Mouse (Mus musculus): ENCODE results near the gene Ccdc33. TPM values are rescaled to one million over a fixed set of nuclear protein-coding genes. Genes with fewer than 3 reads are reported as not detected.

Gene Ccdc33
- total and polyA plus RNA-seq, 2 experiments from 2014 or later = 0.27 to 1.4 TPM

- 0 out of 2 replicates have a peak, but pooled peaks cover 3% of the 10 kb centered on the region for H3K27me3 ChIP-seq (ENCODE audit: insufficient read depth, low read length)
- no peak overlapping the region for H3K27ac ChIP-seq (ENCODE audit: low read depth, low read length)
- no peak overlapping the region for H3K9ac ChIP-seq (replicated peaks; ENCODE audit: low read length, poor library complexity, severe bottlenecking)
- 36% methylated on average over 1 of the region's 1 CpGs for WGBS
- no peaks in the 10 kb centered on the region for H3K36me3 ChIP-seq (ENCODE audit: insufficient read depth, low read length)
- no peaks in the 10 kb centered on the region for H3K9me3 ChIP-seq (ENCODE audit: low read length)
- H3K4me3 ChIP-seq (ENCODE audit: low read depth, low read length) = no peak overlapping the region
- peaks cover 20% of the 10 kb centered on the region; the same call in 1 of the 2 replicates for H3K4me1 ChIP-seq (ENCODE audit: insufficient read depth, low read length)
- H3K4me2 ChIP-seq (ENCODE audit: low read depth, low read length, poor library complexity, severe bottlenecking) = no peak overlapping the region
- DNase-seq (ENCODE audit: low spot score) (no peak), ATAC-seq (ENCODE audit: low FRiP score) (no peak)
- no peak for TF ChIP-seq CTCF (IDR thresholded peaks at IDR 0.05)
Measured at GRCm38 (mm10) chr9:58059920-58060319, 58.7 kb downstream of the Ccdc33 start.

- ATAC-seq (ENCODE audit: low FRiP score) (peak; percentile 18), DNase-seq (ENCODE audit: low spot score) (peak; percentile 40)
- no peak for TF ChIP-seq CTCF (IDR thresholded peaks at IDR 0.05)
- WGBS = 65% methylated on average over 5 of the region's 5 CpGs
- Histone ChIP-seq H3K9me3 (ENCODE audit: low read length) (no peaks in the 10 kb centered on the region), H3K27ac (ENCODE audit: low read depth, low read length) (no peak overlapping the region), H3K4me3 (ENCODE audit: low read depth, low read length) (no peak overlapping the region), H3K36me3 (ENCODE audit: insufficient read depth, low read length) (no peaks in the 10 kb centered on the region), H3K27me3 (ENCODE audit: insufficient read depth, low read length) (no peaks in the 10 kb centered on the region), H3K4me1 (ENCODE audit: insufficient read depth, low read length) (peaks cover 15% of the 10 kb centered on the region), H3K9ac (replicated peaks; ENCODE audit: low read length, poor library complexity, severe bottlenecking) (no peak overlapping the region), H3K4me2 (ENCODE audit: low read depth, low read length, poor library complexity, severe bottlenecking) (no peak overlapping the region)
Measured at GRCm38 (mm10) chr9:58055666-58056065, 63.0 kb downstream of the Ccdc33 start.

- Histone ChIP-seq H3K27ac (ENCODE audit: low read depth, low read length) (no peak overlapping the region), H3K9ac (replicated peaks; ENCODE audit: low read length, poor library complexity, severe bottlenecking) (no peak overlapping the region), H3K4me2 (ENCODE audit: low read depth, low read length, poor library complexity, severe bottlenecking) (no peak overlapping the region), H3K4me1 (ENCODE audit: insufficient read depth, low read length) (peaks cover 19% of the 10 kb centered on the region), H3K9me3 (ENCODE audit: low read length) (no peaks in the 10 kb centered on the region), H3K36me3 (ENCODE audit: insufficient read depth, low read length) (no peaks in the 10 kb centered on the region), H3K27me3 (ENCODE audit: insufficient read depth, low read length) (no peaks in the 10 kb centered on the region), H3K4me3 (ENCODE audit: low read depth, low read length) (no peak overlapping the region)
- TF ChIP-seq CTCF (IDR thresholded peaks at IDR 0.05) = no peak
- no peak for ATAC-seq (ENCODE audit: low FRiP score)
- 83% methylated on average over 1 of the region's 1 CpGs for WGBS
- no peak for DNase-seq (ENCODE audit: low spot score)
Measured at GRCm38 (mm10) chr9:58054032-58054431, 64.6 kb downstream of the Ccdc33 start.

GRCm38 (mm10) chr9:58053544-58053943, 65.1 kb downstream of the Ccdc33 start:
- H3K27ac ChIP-seq (ENCODE audit: low read depth, low read length) = peak overlapping the region; percentile 43; the same call in 1 of the 2 replicates
- H3K4me2 ChIP-seq (ENCODE audit: low read depth, low read length, poor library complexity, severe bottlenecking) = no peak overlapping the region
- H3K9ac ChIP-seq (replicated peaks; ENCODE audit: low read length, poor library complexity, severe bottlenecking) = no peak overlapping the region
- DNase-seq (ENCODE audit: low spot score) (no peak), ATAC-seq (ENCODE audit: low FRiP score) (no peak)
- H3K9me3 ChIP-seq (ENCODE audit: low read length) = no peaks in the 10 kb centered on the region
- 40% methylated on average over 3 of the region's 3 CpGs for WGBS
- H3K27me3 ChIP-seq (ENCODE audit: insufficient read depth, low read length) = no peaks in the 10 kb centered on the region
- no peak for TF ChIP-seq CTCF (IDR thresholded peaks at IDR 0.05)
- H3K4me3 ChIP-seq (ENCODE audit: low read depth, low read length) = no peak overlapping the region
- no peaks in the 10 kb centered on the region for H3K36me3 ChIP-seq (ENCODE audit: insufficient read depth, low read length)
- peaks cover 21% of the 10 kb centered on the region for H3K4me1 ChIP-seq (ENCODE audit: insufficient read depth, low read length)

GRCm38 (mm10) chr9:58053102-58053501, 65.5 kb downstream of the Ccdc33 start:
- Histone ChIP-seq H3K9ac (replicated peaks; ENCODE audit: low read length, poor library complexity, severe bottlenecking) (no peak overlapping the region), H3K27ac (ENCODE audit: low read depth, low read length) (no peak overlapping the region), H3K36me3 (ENCODE audit: insufficient read depth, low read length) (no peaks in the 10 kb centered on the region), H3K4me2 (ENCODE audit: low read depth, low read length, poor library complexity, severe bottlenecking) (no peak overlapping the region), H3K9me3 (ENCODE audit: low read length) (no peaks in the 10 kb centered on the region), H3K4me3 (ENCODE audit: low read depth, low read length) (no peak overlapping the region), H3K27me3 (ENCODE audit: insufficient read depth, low read length) (no peaks in the 10 kb centered on the region), H3K4me1 (ENCODE audit: insufficient read depth, low read length) (peaks cover 22% of the 10 kb centered on the region)
- WGBS = 21% methylated on average over 3 of the region's 3 CpGs
- TF ChIP-seq CTCF (IDR thresholded peaks at IDR 0.05) = peak; percentile 84
- ATAC-seq (ENCODE audit: low FRiP score) = no peak
- DNase-seq (ENCODE audit: low spot score) = peak; percentile 81

GRCm38 (mm10) chr9:58051937-58052336, 66.7 kb downstream of the Ccdc33 start:
- Histone ChIP-seq H3K4me1 (ENCODE audit: insufficient read depth, low read length) (peaks cover 22% of the 10 kb centered on the region), H3K4me2 (ENCODE audit: low read depth, low read length, poor library complexity, severe bottlenecking) (no peak overlapping the region), H3K27me3 (ENCODE audit: insufficient read depth, low read length) (no peaks in the 10 kb centered on the region), H3K9ac (replicated peaks; ENCODE audit: low read length, poor library complexity, severe bottlenecking) (no peak overlapping the region), H3K9me3 (ENCODE audit: low read length) (no peaks in the 10 kb centered on the region), H3K27ac (ENCODE audit: low read depth, low read length) (no peak overlapping the region), H3K4me3 (ENCODE audit: low read depth, low read length) (no peak overlapping the region), H3K36me3 (ENCODE audit: insufficient read depth, low read length) (no peaks in the 10 kb centered on the region)
- no peak for ATAC-seq (ENCODE audit: low FRiP score)
- WGBS = 38% methylated on average over 5 of the region's 5 CpGs
- peak; percentile 76 for TF ChIP-seq CTCF (IDR thresholded peaks at IDR 0.05)
- peak; percentile 57 for DNase-seq (ENCODE audit: low spot score)
